Mouse (Mus musculus): ENCODE data around the gene Ndrg4. TPM values are rescaled to one million over a fixed set of nuclear protein-coding genes. Genes with fewer than 3 reads are reported as not detected.

Gene Ndrg4
- polyA plus RNA-seq, 1 experiment from 2014 or later: 16.2 TPM

DNA sequence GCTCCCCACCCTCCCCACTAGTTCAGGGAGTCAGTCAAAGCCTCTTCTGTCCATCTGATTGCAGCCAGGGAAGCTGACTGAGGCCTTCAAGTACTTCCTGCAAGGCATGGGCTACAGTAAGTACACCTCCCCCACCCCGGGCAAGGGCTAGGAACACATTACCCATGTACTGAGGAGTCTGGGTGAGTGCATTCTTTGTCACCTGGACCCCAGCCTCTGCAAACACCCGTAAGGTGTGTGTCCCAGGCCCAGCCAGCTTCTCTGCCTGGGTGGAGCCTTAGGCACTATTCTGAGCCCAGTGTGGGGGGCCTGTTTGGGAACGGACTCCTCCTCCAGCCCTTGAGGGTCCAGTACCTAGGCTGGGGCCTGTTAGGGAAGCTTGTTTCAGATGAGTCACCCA is 34.2 kb downstream of the Ndrg4 start:
- no peaks in the 10 kb centered on the region for H3K36me3 ChIP-seq
- ATAC-seq (ENCODE audit: insufficient number of reproducible peaks, insufficient read depth, low FRiP score, low TSS enrichment, low read depth): no peak
- H3K4me1 ChIP-seq: 0 out of 2 replicates have a peak, but pooled peaks cover 4% of the 10 kb centered on the region
- WGBS: 52% methylated on average over 3 of the region's 3 CpGs
- no peak overlapping the region for H3K27ac ChIP-seq
- H3K9me3 ChIP-seq: no peaks in the 10 kb centered on the region
- H3K9ac ChIP-seq: no peak overlapping the region
- H3K4me2 ChIP-seq: no peak overlapping the region
- no peak overlapping the region for H3K4me3 ChIP-seq
- no peaks in the 10 kb centered on the region for H3K27me3 ChIP-seq

DNA sequence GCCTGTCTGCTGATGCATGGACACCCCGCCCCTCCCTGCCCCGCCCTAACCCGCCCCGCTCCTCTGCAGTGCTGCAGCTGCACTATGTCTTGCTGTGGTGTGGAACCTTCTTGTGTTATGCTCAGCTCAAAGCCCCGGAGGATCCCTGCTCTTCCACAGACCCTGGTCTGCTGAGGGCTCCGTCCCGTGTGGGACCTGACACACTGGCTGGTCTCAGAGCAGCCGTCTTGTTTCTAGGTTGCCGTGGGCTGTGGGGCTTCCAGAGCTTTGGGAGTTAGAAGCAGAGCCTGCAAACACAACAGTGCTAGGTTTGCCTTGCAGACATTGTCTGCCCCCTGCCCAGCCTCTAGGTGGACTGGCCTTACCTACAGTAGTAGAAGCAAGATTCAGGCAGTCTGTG is 35.6 kb downstream of the Ndrg4 start:
- Histone ChIP-seq H3K27ac (no peak overlapping the region), H3K36me3 (peaks cover 3% of the 10 kb centered on the region; the same call in 1 of the 2 replicates), H3K9ac (no peak overlapping the region), H3K27me3 (no peaks in the 10 kb centered on the region), H3K4me3 (no peak overlapping the region), H3K4me1 (peaks cover 15% of the 10 kb centered on the region), H3K4me2 (no peak overlapping the region), H3K9me3 (no peaks in the 10 kb centered on the region)
- 83% methylated on average over 9 of the region's 9 CpGs for WGBS
- ATAC-seq (ENCODE audit: insufficient number of reproducible peaks, insufficient read depth, low FRiP score, low TSS enrichment, low read depth): no peak

DNA sequence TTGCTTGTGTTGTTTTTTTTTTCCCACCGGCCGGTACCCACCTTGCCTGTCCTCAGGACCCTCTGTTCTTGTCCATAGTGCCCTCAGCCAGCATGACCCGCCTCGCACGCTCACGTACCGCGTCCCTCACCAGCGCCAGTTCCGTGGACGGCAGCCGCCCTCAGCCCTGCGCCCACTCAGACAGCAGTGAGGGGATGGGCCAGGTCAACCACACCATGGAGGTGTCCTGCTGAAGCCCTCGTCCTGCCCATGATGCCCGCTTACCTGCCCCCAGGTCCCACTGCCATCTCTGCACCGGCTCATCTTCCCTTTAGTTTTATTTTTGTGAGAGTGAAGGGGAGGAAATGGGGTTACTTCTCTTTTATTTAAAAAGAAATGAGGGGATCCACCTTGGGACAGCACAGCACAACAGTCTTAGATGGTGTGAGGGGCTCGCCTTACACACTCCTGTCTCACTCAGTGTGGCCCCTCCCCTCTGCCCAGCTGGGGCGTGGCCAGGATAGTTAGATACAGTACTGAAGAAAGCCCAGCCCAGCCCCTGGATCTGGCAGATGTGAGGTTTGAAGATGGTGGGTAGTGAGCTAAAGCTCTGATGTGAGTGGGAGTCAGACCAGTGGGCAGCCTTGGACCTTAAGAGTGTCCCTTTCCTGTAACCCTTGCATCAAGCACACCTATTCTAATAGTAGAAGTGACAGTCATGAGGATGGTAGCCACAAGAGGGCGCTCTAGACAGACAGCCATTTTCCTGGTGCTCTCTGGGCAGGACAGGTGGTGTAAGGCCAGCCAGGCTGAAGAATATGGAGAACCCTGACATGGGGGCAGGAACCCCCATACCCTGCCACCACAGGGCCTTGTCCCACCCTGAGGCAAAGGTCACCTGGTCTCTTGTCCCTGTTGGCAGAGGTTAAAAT is 36.6 kb downstream of the Ndrg4 start:
- Histone ChIP-seq H3K4me1 (peaks cover 15% of the 10 kb centered on the region), H3K27ac (no peak overlapping the region), H3K9me3 (no peaks in the 10 kb centered on the region), H3K27me3 (no peaks in the 10 kb centered on the region), H3K36me3 (peaks cover 12% of the 10 kb centered on the region), H3K4me3 (no peak overlapping the region), H3K4me2 (no peak overlapping the region), H3K9ac (no peak overlapping the region)
- 80% methylated on average over 19 of the region's 19 CpGs for WGBS
- ATAC-seq (ENCODE audit: insufficient number of reproducible peaks, insufficient read depth, low FRiP score, low TSS enrichment, low read depth): no peak

DNA sequence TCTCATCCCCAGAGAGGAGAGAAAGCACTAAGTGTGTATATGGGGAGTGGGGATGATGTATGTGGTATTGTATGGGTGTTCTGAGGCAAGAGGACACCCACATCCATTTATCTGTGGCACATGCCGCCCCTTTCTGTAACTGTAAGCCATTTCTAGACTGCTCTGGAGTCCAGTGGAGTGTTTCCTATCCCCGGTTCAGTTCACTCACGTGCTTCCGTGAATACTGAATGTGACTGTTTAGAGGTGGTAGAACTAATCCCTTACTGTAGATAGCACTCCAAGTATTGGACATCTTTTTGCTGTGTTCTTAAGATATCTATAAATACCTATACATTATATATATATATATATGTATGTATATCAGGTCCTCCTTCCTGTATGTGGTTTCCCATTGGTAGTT is 37.6 kb downstream of the Ndrg4 start:
- Histone ChIP-seq H3K27me3 (no peaks in the 10 kb centered on the region), H3K4me2 (no peak overlapping the region)
- WGBS: 97% methylated on average over 4 of the region's 4 CpGs

DNA sequence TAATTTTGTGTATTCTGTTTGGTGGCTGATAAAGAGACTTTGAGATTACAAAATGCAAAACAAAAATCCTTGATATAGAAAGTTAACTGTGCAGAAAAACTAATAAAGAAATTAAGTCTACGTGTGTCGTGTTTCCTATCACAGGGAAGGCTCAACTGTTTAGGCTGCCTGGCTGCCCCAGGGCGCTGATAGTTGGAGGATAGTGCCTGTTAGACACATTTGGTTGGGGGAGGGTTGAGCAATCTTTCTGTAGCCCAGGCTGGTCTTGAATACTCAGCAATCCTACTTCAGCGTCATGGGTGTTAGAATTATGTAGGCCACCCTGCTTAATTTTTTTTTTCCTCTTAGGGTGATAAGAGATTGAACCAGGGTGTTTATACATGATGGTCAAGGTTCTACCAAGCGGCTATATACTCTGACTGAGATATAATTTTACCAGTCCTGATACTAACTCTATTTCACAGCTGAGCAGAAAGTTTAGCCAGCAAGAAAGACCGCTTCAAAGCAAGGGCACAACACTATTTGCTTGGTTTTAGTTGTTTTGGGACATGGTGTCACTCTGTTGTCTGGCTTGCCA is 38.1 kb downstream of the Ndrg4 start:
- WGBS: 85% methylated on average over 6 of the region's 6 CpGs
- Histone ChIP-seq H3K9ac (no peak overlapping the region), H3K27me3 (no peaks in the 10 kb centered on the region), H3K27ac (no peak overlapping the region), H3K36me3 (peaks cover 27% of the 10 kb centered on the region), H3K4me1 (peaks cover 15% of the 10 kb centered on the region), H3K9me3 (no peaks in the 10 kb centered on the region), H3K4me3 (peak overlapping the region; percentile 79; the same call in 1 of the 2 replicates), H3K4me2 (peak overlapping the region; percentile 88)
- no peak for ATAC-seq (ENCODE audit: insufficient number of reproducible peaks, insufficient read depth, low FRiP score, low TSS enrichment, low read depth)

More for the DNA sequence above, 37.6 kb downstream of the Ndrg4 start:
- no peak overlapping the region for H3K4me3 ChIP-seq
- peaks cover 15% of the 10 kb centered on the region for H3K4me1 ChIP-seq
- no peak for ATAC-seq (ENCODE audit: insufficient number of reproducible peaks, insufficient read depth, low FRiP score, low TSS enrichment, low read depth)
- H3K27ac ChIP-seq: no peak overlapping the region
- peaks cover 21% of the 10 kb centered on the region for H3K36me3 ChIP-seq
- no peak overlapping the region for H3K9ac ChIP-seq
- no peaks in the 10 kb centered on the region for H3K9me3 ChIP-seq

DNA sequence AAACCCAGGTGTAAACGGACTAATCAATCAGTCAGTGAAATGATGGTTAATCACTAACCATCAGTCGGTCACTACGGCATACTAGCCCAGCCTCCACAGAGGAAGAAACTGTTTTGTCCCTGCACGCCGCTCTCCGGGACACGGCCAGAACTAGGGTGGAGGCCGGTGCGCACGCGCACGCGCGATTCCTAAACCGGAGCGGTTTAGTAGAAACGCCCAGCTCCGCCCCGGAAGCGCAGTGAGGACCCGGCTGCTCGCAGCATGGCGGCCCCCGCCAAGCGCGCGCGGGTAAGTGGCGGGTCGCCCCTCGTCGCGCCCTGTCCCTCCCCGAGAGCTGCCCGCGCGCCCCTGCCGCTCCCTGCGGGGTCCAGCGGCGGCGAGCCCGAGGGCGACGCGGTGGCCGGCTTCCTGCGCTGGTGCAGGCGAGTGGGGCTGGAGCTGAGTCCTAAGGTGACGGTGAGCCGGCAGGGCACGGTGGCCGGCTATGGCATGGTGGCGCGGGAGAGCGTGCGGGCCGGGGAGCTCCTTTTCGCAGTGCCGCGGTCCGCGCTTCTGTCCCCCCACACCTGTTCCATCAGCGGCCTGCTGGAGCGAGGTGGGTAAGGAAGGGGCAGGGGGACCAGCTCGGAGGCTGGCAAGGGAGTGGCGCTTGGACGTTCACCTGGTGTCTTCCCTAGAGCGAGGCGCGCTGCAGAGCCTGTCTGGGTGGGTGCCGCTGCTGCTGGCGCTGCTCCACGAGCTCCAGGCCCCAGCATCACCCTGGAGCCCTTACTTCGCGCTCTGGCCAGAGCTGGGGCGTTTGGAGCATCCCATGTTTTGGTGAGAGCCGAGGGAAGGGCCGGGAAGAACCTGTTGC is 39.1 kb downstream of the Ndrg4 start, which contains the start of gene Setd6:
Setd6 (plus strand) TSS at position 206 of the 856 bp plus-strand sequence.
- ATAC-seq (ENCODE audit: insufficient number of reproducible peaks, insufficient read depth, low FRiP score, low TSS enrichment, low read depth): peak; percentile 83

DNA sequence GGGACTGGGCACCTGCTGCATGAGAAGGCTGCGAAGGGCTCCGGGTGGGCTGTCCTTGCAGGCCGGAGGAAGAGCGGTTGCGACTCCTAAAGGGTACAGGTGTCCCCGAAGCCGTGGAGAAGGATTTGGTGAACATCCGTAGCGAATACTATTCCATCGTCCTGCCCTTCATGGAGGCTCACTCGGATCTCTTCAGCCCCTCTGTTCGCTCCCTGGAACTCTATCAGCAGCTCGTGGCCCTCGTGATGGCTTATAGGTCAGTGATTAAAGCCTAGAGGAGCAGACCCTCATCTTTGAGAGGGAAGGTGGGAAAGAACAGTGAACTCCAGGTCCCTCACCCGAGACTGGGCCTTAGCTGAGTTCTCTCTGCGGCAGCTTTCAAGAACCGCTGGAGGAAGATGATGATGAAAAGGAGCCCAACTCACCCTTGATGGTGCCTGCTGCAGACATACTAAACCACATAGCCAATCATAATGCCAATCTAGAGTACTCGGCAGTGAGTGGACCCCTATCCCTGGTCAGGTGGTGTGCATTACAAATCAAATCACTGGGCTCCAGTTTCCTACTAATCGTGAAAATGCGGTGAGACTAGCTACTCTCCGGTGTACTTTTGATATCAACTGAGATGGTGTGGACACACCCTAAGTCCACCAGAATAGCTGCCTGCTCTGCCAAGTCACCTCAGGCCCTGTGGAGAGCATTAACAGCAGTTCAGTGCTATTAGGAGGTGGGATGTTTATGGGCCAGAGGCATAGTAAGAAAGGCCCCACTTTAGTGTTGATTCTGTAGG is 40.0 kb downstream of the Ndrg4 start:
- no peaks in the 10 kb centered on the region for H3K27me3 ChIP-seq
- H3K36me3 ChIP-seq: peaks cover 44% of the 10 kb centered on the region
- peak overlapping the region; percentile 88 for H3K4me2 ChIP-seq
- peak overlapping the region; percentile 90 for H3K9ac ChIP-seq
- H3K27ac ChIP-seq: 0 out of 2 replicates have a peak overlapping the region, but pooled peaks have one; percentile 65
- no peak for ATAC-seq (ENCODE audit: insufficient number of reproducible peaks, insufficient read depth, low FRiP score, low TSS enrichment, low read depth)
- peaks cover 15% of the 10 kb centered on the region for H3K4me1 ChIP-seq
- WGBS: 19% methylated on average over 21 of the region's 21 CpGs
- no peaks in the 10 kb centered on the region for H3K9me3 ChIP-seq
- peak overlapping the region; percentile 79 for H3K4me3 ChIP-seq

More for the DNA sequence above, 39.1 kb downstream of the Ndrg4 start, which contains the start of gene Setd6:
- peak within 1 kb of the TSS; percentile 79 for H3K4me3 ChIP-seq
- H3K4me2 ChIP-seq: peak within 1 kb of the TSS; percentile 88
- H3K9me3 ChIP-seq: no peaks in the 10 kb centered on the region
- under 1% methylated on average over 79 of the region's 79 CpGs for WGBS
- no peaks in the 10 kb centered on the region for H3K27me3 ChIP-seq
- peak within 1 kb of the TSS; percentile 65 for H3K27ac ChIP-seq
- peaks cover 37% of the 10 kb centered on the region for H3K36me3 ChIP-seq
- H3K4me1 ChIP-seq: peaks cover 15% of the 10 kb centered on the region
- peak within 1 kb of the TSS; percentile 90 for H3K9ac ChIP-seq

DNA sequence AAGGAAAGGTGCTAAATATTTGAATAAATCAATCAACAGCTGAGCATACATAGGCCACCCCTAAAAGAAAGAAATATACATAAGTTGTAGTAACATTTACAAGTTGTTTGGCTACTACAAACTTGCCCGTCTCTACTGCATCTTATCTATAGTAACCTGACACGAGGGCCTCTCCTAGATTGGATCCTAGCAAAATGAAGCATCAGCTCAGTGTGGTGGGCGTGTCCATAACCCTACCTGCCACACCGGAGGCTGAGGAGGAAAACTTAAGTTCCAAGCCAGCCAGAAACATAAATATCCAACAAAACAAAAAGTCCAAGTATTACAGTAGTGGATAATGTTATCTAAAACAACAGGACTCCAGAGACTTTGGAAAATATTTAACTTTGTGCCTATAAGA is 50.8 kb downstream of the Ndrg4 start:
- no peak overlapping the region for H3K27ac ChIP-seq
- H3K9ac ChIP-seq: no peak overlapping the region
- H3K9me3 ChIP-seq: no peaks in the 10 kb centered on the region
- H3K4me2 ChIP-seq: no peak overlapping the region
- H3K4me3 ChIP-seq: no peak overlapping the region
- H3K27me3 ChIP-seq: no peaks in the 10 kb centered on the region
- H3K4me1 ChIP-seq: no peaks in the 10 kb centered on the region
- peaks cover 86% of the 10 kb centered on the region for H3K36me3 ChIP-seq
- ATAC-seq (ENCODE audit: insufficient number of reproducible peaks, insufficient read depth, low FRiP score, low TSS enrichment, low read depth): no peak
- 82% methylated on average over 4 of the region's 4 CpGs for WGBS

DNA sequence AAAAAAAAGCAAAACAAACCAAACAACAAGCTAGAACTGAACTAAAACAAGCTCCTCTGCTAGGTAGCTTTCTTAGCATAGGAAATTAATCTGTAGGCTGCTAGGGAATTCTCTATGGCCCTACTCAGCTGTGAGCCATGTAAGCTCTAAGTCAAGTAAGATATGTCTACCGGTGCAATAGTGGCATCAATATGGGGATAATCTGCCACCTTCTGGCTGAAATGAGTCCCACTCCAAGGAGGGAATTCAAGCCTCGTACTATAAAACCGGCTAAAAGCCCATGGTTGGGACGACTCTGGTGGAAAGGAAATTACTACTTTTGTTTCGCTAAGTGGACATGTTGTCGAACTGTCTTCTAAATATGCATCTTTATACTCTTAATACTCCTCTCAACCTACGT is 61.8 kb downstream of the Ndrg4 start:
- Histone ChIP-seq H3K27ac (no peak overlapping the region), H3K36me3 (peaks cover 89% of the 10 kb centered on the region), H3K4me3 (no peak overlapping the region), H3K4me2 (no peak overlapping the region), H3K9me3 (no peaks in the 10 kb centered on the region), H3K9ac (no peak overlapping the region), H3K4me1 (no peaks in the 10 kb centered on the region), H3K27me3 (no peaks in the 10 kb centered on the region)
- 78% methylated on average over 7 of the region's 7 CpGs for WGBS
- no peak for ATAC-seq (ENCODE audit: insufficient number of reproducible peaks, insufficient read depth, low FRiP score, low TSS enrichment, low read depth)

DNA sequence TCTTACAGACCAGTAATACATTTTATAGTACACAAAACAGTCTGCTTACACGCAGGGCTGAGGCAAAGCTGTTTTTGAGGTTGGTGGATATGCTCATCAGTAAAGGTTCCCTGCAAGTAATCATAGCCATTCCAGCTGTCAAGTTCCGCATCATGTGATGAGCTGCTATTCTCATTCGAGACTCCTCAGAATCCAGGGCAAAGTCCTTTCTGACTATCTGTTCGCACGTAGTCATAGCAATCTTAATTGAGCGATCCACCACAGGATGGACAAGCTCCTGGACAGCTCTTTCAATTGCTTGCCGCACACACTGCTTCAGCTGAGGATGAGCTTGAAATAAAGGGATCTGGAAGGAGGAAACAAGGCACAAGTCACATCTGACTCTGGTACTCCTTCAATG is 65.0 kb downstream of the Ndrg4 start:
- ATAC-seq (ENCODE audit: insufficient number of reproducible peaks, insufficient read depth, low FRiP score, low TSS enrichment, low read depth): no peak
- Histone ChIP-seq H3K27ac (no peak overlapping the region), H3K36me3 (peaks cover 93% of the 10 kb centered on the region), H3K27me3 (no peaks in the 10 kb centered on the region), H3K4me3 (no peak overlapping the region), H3K9ac (no peak overlapping the region), H3K9me3 (no peaks in the 10 kb centered on the region), H3K4me1 (no peaks in the 10 kb centered on the region), H3K4me2 (no peak overlapping the region)
- WGBS: 93% methylated on average over 7 of the region's 7 CpGs

DNA sequence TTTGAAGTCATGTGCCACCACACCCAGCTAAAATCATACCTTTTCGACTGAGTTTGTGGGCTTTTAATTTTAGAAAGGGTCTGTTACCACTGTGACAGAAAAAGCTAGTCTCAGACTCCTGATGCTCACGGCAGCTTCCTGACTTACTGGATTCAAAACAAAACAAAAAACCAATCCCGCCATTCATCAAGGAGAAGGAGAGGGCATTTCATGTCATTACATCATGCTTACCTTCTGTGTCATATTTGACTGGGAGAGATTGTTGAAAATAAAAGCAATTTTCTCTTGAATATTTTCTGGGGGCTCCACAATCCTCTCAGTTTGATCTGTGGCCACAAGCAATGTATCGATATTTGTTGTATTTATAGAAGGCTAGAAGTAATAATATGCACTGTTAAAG is 71.2 kb downstream of the Ndrg4 start:
- H3K4me3 ChIP-seq: no peak overlapping the region
- peaks cover 91% of the 10 kb centered on the region for H3K36me3 ChIP-seq

More for the DNA sequence above, 71.2 kb downstream of the Ndrg4 start:
- no peak overlapping the region for H3K9ac ChIP-seq
- WGBS: 96% methylated on average over 4 of the region's 4 CpGs
- H3K4me1 ChIP-seq: no peaks in the 10 kb centered on the region
- no peak for ATAC-seq (ENCODE audit: insufficient number of reproducible peaks, insufficient read depth, low FRiP score, low TSS enrichment, low read depth)
- H3K27me3 ChIP-seq: no peaks in the 10 kb centered on the region
- H3K27ac ChIP-seq: no peak overlapping the region
- no peaks in the 10 kb centered on the region for H3K9me3 ChIP-seq
- H3K4me2 ChIP-seq: no peak overlapping the region
